Mouse (Mus musculus): ENCODE measurements around the gene Grik3.

Grik3 gene

GRCm38 (mm10) chr4:125491505-125492121 is 1.1 kb downstream of the Grik3 start:
- ATAC-seq (ENCODE audit: insufficient number of reproducible peaks, low FRiP score, low TSS enrichment), result no peak

DNA sequence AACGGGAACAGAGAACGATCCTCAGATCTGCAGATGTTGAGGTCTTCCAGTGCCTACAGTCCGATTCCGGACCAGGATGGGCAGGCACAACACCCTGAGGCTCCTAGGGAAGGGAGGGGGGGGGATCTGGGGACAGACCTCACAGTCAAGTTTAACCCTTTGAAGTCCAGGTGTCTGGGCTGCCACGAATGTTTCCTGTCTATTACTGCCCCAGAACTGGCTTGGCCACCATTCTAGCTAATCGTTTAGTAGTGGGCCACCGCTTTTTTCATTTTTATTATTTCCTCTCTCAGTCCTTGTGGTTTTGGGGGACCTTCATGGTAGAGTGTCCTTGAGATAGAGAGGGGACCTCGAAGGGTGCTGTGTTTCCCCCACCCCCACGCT is 1.6 kb downstream of the Grik3 start:
- ATAC-seq (ENCODE audit: insufficient number of reproducible peaks, low FRiP score, low TSS enrichment), result no peak

DNA sequence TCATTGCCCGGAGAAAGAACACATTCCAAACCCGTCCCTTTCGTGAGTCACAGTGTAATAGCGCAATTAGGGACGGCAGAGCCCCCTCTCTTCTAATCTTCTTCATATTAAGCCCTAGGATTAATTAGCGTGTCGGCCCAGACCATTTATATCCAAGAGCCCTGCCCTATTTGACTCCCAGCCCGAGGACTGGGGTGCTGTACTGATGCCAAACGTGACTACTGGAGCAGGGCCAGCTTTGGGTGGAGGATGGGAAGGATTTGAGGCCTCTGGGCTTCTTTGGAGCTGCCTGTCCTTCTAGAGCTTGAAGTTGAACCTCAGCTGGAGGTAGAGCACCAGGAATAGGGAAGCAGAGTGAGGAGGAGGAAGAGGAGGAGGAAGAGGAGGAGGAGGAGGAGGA is 2.2 kb downstream of the Grik3 start:
- no peak for ATAC-seq (ENCODE audit: insufficient number of reproducible peaks, low FRiP score, low TSS enrichment)

DNA sequence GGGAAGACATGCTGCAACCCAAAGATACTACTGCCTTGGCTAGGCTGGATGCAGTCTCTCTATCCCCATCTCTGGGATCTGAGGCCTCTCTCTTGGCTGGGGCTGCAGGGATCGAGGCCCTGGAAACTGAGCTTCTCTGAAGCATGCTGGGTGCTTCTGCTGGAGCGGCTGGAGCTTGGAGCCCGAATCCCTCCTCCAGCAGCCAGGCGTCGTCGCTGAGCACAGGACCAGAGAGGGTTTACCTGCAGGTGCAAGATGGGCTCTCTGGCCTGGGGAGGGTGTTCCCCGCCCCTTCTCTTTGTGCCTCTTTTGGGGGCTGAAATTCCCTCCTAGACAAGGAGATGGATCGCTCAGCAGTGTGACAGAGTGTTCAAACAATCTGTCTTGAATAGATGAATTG is 2.6 kb downstream of the Grik3 start:
- no peak for ATAC-seq (ENCODE audit: insufficient number of reproducible peaks, low FRiP score, low TSS enrichment)

DNA sequence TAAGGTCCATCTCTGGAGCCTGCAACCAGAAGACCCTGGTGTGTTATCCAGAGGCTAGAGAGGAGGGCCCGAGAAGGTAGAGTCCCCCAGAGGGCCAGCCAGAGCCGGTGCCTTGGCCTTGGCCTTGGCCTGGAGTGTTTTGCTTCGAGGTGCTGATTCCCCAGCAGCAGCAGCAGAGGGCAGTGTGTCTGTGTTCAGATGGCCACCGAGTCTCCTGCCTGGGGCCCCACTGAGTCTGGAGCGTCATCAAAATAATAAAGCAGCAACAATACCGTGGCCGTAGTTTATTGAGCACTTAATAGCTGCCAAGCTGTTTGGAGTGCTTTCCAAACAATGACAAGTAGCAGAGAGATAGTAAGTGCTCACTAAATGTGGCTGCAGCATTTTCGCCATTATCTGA is 5.0 kb downstream of the Grik3 start:
- ATAC-seq (ENCODE audit: insufficient number of reproducible peaks, low FRiP score, low TSS enrichment), result no peak

- ATAC-seq (ENCODE audit: insufficient number of reproducible peaks, low FRiP score, low TSS enrichment), result no peak
Measured at GRCm38 (mm10) chr4:125497001-125497400, 6.5 kb downstream of the Grik3 start.

DNA sequence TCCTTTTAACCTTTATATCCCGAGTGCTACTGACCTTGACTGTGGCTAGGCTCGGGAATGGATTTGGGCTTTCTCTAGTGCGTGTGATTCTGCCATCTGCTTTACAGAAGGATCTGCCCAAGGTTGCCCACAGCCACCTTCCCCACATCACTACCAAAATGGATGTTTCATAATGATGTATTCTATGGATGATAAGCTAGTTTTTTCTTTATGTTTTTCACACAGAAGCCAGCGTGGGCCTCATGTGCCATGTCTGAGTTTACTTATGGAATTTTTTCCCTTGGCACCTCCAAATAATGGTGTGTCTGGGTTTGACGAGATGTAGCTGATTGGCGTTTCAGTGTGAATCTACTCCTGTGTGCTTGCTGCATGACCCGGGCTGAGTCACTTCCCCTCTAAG is 7.0 kb downstream of the Grik3 start:
- no peak for ATAC-seq (ENCODE audit: insufficient number of reproducible peaks, low FRiP score, low TSS enrichment)

DNA sequence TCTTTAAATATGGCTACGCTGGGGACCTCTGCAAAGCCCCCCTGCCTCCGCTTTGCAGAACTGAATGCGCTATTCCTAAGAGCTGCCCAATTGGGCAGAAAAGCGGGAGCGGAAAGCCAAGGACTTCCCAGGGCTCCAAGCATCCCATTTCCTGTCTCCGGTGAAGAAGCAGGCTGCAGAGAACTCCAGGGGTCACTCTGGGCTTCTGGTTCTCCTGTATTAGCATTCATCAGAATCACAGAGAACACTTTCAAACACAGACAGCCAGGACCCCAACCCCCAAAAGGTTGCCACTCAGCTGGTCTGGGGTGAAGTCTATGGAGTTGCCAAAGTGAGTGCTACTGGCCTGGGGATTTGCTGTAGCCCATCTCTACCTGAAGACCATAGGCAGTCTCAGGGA is 8.4 kb downstream of the Grik3 start:
- no peak for ATAC-seq (ENCODE audit: insufficient number of reproducible peaks, low FRiP score, low TSS enrichment)

DNA sequence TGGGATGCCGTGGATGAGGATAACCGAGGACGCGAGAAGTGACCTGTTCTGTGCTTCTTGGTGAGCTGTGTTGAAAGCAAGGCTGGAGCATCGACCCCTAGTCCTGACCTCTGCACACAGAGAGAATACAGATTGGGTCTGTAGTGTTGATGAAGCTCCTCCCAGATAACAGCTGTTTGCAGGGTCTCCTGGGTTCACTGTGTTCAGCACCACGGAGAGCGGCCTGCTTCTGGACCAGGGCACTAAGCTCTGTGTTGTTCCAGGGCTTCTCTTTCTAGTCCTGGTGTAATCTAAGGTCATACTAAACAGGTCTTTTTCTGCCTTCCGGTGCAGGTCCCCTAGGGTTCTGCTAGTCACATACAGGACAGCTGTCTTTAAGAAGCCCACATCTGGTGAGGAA is 12.4 kb downstream of the Grik3 start:
- no peak for ATAC-seq (ENCODE audit: insufficient number of reproducible peaks, low FRiP score, low TSS enrichment)

GRCm38 (mm10) chr4:125512434-125512833 is 21.9 kb downstream of the Grik3 start:
- no peak for ATAC-seq (ENCODE audit: insufficient number of reproducible peaks, low FRiP score, low TSS enrichment)

GRCm38 (mm10) chr4:125515646-125516045 is 25.1 kb downstream of the Grik3 start:
- ATAC-seq (ENCODE audit: insufficient number of reproducible peaks, low FRiP score, low TSS enrichment), result no peak

- ATAC-seq (ENCODE audit: insufficient number of reproducible peaks, low FRiP score, low TSS enrichment), result no peak
Measured at GRCm38 (mm10) chr4:125516612-125517011, 26.1 kb downstream of the Grik3 start.

- ATAC-seq (ENCODE audit: insufficient number of reproducible peaks, low FRiP score, low TSS enrichment), result no peak
Measured at GRCm38 (mm10) chr4:125518861-125519260, 28.4 kb downstream of the Grik3 start.

- no peak for ATAC-seq (ENCODE audit: insufficient number of reproducible peaks, low FRiP score, low TSS enrichment)
Measured at GRCm38 (mm10) chr4:125522931-125523330, 32.4 kb downstream of the Grik3 start.

GRCm38 (mm10) chr4:125525266-125525665 is 34.8 kb downstream of the Grik3 start:
- ATAC-seq (ENCODE audit: insufficient number of reproducible peaks, low FRiP score, low TSS enrichment), result no peak

- no peak for ATAC-seq (ENCODE audit: insufficient number of reproducible peaks, low FRiP score, low TSS enrichment)
Measured at GRCm38 (mm10) chr4:125526425-125526824, 35.9 kb downstream of the Grik3 start.

DNA sequence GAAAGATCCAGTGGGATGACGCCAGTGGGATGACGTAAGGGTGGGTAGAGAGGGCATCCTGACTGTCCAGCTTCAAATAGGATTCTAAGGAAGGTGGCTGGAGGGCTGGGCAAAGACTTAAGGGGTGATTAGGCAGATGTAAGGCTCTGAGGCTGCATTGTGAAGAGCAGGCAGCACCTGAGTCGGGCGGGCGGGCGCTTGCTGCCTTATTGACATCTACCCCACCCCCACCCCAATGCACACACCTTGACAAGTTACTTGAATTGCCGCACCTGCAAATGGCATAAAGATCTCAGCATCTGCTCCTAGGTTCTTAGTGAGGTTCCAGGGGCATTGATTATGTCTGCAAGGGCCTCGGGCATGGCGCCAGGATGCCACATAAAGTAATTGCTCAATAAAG is 43.5 kb downstream of the Grik3 start:
- no peak for ATAC-seq (ENCODE audit: insufficient number of reproducible peaks, low FRiP score, low TSS enrichment)

DNA sequence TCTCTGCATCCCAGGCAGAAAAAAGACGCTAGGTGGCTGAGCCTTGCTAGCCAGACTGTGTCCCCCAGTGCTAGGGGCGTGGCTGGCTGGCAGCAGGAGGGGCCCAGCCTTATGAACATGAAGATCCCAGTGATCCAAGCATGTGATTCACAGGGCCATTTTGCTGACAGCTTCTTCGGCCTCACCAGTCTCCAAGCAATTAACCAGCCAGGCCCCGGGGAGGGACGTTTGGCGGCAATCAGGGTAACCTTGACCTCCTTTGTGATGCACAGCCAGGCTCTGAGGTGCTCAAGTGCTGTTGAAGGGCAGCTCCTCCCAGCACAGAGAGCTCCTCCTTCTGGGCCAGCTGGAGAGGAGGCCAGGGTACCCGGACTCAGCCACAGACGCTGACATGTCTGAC is 43.9 kb downstream of the Grik3 start:
- ATAC-seq (ENCODE audit: insufficient number of reproducible peaks, low FRiP score, low TSS enrichment), result peak; percentile 26; the same call in 1 of the 2 replicates

GRCm38 (mm10) chr4:125534991-125535401 is 44.5 kb downstream of the Grik3 start:
- ATAC-seq (ENCODE audit: insufficient number of reproducible peaks, low FRiP score, low TSS enrichment), result no peak

GRCm38 (mm10) chr4:125535465-125535864 is 45.0 kb downstream of the Grik3 start:
- no peak for ATAC-seq (ENCODE audit: insufficient number of reproducible peaks, low FRiP score, low TSS enrichment)

GRCm38 (mm10) chr4:125535977-125536376 is 45.5 kb downstream of the Grik3 start:
- no peak for ATAC-seq (ENCODE audit: insufficient number of reproducible peaks, low FRiP score, low TSS enrichment)

DNA sequence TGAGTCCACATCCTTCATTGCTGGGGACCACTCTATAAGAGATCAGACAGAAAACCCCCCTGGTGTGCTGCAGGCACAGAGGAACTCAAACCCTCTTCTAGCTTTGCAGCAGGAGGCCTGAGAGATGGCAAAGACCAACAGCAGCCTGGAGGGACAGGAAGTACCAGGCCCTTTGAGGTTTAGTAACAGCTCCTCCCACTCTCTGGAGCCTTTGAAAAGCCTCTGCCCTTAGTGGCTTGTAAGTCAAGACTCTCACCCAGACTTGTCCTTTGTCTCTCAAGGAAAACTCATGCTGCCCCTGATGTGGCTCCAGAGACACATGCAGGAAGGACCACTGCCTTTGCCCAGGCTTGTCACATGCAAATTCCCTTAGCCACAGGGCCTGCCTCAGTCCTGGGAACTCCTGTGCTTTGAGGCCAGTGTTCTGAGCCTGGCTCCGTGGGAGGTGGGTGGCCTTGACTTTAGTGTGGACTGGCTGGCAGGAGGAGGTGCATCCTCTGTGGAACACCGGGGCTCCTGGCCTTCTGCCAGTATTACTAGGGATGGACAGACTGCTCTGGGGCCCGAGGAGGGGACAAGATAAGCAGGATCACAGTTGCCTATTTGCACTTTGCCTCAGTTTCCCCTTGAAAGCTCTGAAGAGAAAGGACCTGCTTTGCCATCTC is 47.9 kb downstream of the Grik3 start:
- no peak for ATAC-seq (ENCODE audit: insufficient number of reproducible peaks, low FRiP score, low TSS enrichment)

Measured in cerebellum, adult (tissue).